Mouse (Mus musculus) left cerebral cortex, postnatal 4 days (tissue): ENCODE results near the gene Gm7694. TPM values are rescaled to one million over a fixed set of nuclear protein-coding genes. Genes with fewer than 3 reads are reported as not detected.
A peak's percentile ranks its signal among the peaks of the same experiment; 100 is the strongest.

ENCODE experiments used
- DNase-seq: peaks from one replicate; pipeline ENCODE4 v3.0.0-alpha.2; 2022
- intact Hi-C: fragments of 180-260 bp; cut with DNase I; formaldehyde crosslinking; loops from one replicate; pipeline ENCODE4 v1.15.1; 2025
- total RNA-seq, 2 experiments: library from RNA; stranded (reverse); gene quantifications; 2 replicates each; pipeline ENCODE4 v1.2.3; 2021

Gene Gm7694
- total RNA-seq, 2 experiments from 2014 or later: 2.1 to 2.2 TPM

GRCm38 (mm10) chr1:170292239-170292951, 13.7 kb downstream of the Gm7694 start:
- intact Hi-C loops: loop anchor here (1.0 to 5.0 kb wide), 2 partner anchors 321 to 550 kb away; no protein-coding TSS in a partner anchor
- DNase-seq: peak; percentile 48

GRCm38 (mm10) chr1:170282415-170283129, 23.6 kb downstream of the Gm7694 start:
- intact Hi-C loops: no loop called here
- DNase-seq: no peak

- DNase-seq: no peak
- intact Hi-C loops: no loop called here
Observed at GRCm38 (mm10) chr1:170277016-170277415, 29.1 kb downstream of the Gm7694 start, which contains the start of gene Sh2d1b1. Gene Sh2d1b1, plus strand, starts transcription at chr1:170277320.

GRCm38 (mm10) chr1:170273252-170273651, 32.9 kb downstream of the Gm7694 start:
- DNase-seq: no peak
- intact Hi-C loops: no loop called here

- DNase-seq: no peak
- intact Hi-C loops: no loop called here
Observed at GRCm38 (mm10) chr1:170270696-170271095, 35.4 kb downstream of the Gm7694 start.

- intact Hi-C loops: no loop called here
- no peak for DNase-seq
Observed at GRCm38 (mm10) chr1:170270281-170270680, 35.9 kb downstream of the Gm7694 start.

GRCm38 (mm10) chr1:170255560-170255910, 50.6 kb downstream of the Gm7694 start:
- intact Hi-C loops: no loop called here
- peak; percentile 83 for DNase-seq

GRCm38 (mm10) chr1:170254893-170255559, 51.1 kb downstream of the Gm7694 start:
- DNase-seq: no peak
- intact Hi-C loops: no loop called here

Other genes starting within 250 kb of the Gm7694 start
- 10 to 100 TPM in 1 of 2 experiments, 1 to 10 TPM in 1; 9.0 to 10.5 TPM for gene Ddr2, start 195.6 kb downstream of the Gm7694 start, total RNA-seq
- gene Uap1, start 131.4 kb downstream of the Gm7694 start, total RNA-seq: 10 to 100 TPM; 53.1 to 57.7 TPM
- 10 to 100 TPM; 72.8 to 79.3 TPM for gene Uhmk1, start 90.9 kb downstream of the Gm7694 start, total RNA-seq
- gene Sh2d1b2, start 73.6 kb downstream of the Gm7694 start, total RNA-seq: not detected
- gene Sh2d1b1, start 29.0 kb downstream of the Gm7694 start, total RNA-seq: under 1 TPM in 1 of 2 experiments, not detected in 1; 0.22 TPM
- gene Spata46, start 2.5 kb upstream of the Gm7694 start, total RNA-seq: not detected